Mouse (Mus musculus): ENCODE data around the gene S100a2. TPM values are rescaled to one million over a fixed set of nuclear protein-coding genes. Genes with fewer than 3 reads are reported as not detected.

S100a2 gene
- polyA plus RNA-seq, 1 experiment from 2014 or later = not detected

DNA sequence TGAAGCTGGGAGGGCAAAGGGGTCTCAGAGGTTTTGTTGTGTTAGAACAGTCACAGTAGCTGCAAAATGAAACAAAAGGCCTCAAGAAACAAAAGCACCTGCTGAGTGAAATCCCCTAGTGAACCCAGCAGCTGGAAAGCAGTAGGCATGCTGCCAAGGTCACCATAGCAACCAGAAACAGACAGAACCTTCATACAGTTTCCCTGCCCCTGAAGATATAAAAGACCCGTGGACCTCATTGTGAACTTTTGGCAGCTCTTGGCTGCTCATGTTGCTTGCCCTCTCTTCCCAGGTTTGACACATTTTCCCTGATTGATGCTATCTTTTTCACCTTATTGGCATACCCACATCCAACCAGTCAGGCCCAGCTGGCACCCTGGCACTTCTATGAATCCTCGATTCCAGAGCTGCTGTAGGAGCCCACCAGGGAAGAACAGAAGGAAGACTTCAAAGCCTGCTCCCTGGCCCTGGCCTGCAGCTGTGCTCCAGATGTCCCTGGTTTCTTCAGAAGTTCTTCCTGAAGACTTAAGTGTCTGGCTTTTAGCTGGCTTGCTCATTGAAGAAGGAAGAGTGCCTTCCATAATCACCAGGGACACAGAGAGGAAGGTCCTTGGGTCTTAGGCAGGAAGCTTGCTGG is 33.5 kb downstream of the S100a2 start:
- no peaks in the 10 kb centered on the region for H3K4me1 ChIP-seq
- no peak overlapping the region for H3K27ac ChIP-seq
- H3K4me3 ChIP-seq = no peak overlapping the region

DNA sequence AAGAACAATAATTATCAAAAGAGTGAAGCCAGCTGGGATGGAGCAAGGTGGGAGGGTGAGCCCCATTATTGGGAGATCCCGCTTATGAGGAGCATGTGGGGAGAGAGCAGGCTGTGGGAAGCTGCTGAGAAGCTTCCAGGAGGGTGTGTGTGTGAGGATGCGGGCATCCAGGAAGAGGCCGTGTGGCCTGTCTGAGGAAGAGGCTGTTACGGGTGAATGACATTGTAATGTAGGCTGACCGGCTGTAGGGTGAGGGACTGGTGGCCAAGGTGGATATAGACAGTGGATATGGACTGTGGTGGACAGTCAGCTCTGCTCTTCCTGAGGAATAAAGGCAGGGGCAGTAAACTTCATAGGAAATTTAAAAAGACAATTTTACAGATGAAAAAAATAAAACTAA is 35.4 kb downstream of the S100a2 start:
- peaks cover 4% of the 10 kb centered on the region; the same call in 1 of the 2 replicates for H3K27me3 ChIP-seq (replicated peaks)
- H3K36me3 ChIP-seq = no peaks in the 10 kb centered on the region
- WGBS (ENCODE audit: insufficient replicate concordance) = 61% methylated on average over 5 of the region's 5 CpGs
- no peak overlapping the region for H3K4me2 ChIP-seq
- H3K27ac ChIP-seq = no peak overlapping the region
- H3K4me3 ChIP-seq = no peak overlapping the region
- ATAC-seq = no peak
- no peaks in the 10 kb centered on the region for H3K4me1 ChIP-seq
- no peaks in the 10 kb centered on the region for H3K9me3 ChIP-seq (replicated peaks)
- no peak overlapping the region for H3K9ac ChIP-seq

More for the DNA sequence above, 33.5 kb downstream of the S100a2 start:
- H3K4me2 ChIP-seq = no peak overlapping the region
- peaks cover 4% of the 10 kb centered on the region; the same call in 1 of the 2 replicates for H3K27me3 ChIP-seq (replicated peaks)
- no peak for ATAC-seq
- H3K9ac ChIP-seq = no peak overlapping the region
- no peaks in the 10 kb centered on the region for H3K9me3 ChIP-seq (replicated peaks)
- H3K36me3 ChIP-seq = no peaks in the 10 kb centered on the region
- 49% methylated on average over 2 of the region's 2 CpGs for WGBS (ENCODE audit: insufficient replicate concordance)

DNA sequence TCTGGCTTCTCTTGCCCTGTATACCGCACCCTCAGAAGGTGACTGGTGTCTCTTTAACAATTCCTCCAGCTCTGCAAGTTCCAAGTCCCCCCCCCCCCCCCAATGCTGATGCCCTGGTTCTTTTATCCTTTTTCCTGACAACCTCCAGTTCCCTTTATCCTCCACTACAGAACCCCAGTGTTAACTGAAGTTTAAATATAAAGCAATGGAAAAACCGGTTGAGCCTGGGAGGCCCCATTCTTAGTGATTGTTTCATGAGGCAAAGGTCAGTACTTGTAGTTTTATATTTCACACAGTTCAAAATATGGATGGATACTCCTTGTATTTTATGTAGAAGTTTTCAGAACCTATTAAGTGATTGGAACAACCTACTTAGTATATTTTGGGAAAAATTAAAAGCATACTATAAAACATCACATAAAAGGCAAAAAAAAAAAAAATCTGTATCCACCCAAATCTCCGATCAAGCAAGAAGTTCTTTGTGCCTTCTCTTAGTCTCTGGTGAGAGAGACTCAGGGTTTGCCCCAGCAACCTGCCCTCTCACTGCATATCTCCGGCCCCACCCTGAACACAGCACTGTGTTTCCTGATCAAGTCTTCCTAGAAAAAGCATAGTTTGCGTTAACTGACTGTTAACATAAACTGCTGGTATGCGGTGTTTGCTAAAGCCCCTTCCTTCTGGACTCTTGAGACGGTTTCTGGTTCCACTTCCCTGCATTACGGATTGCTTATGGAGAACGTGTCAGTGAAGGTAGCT is 36.4 kb downstream of the S100a2 start:
- Histone ChIP-seq H3K27me3 (replicated peaks) (no peaks in the 10 kb centered on the region), H3K36me3 (no peaks in the 10 kb centered on the region), H3K4me1 (no peaks in the 10 kb centered on the region), H3K9ac (no peak overlapping the region), H3K27ac (no peak overlapping the region), H3K9me3 (replicated peaks) (no peaks in the 10 kb centered on the region), H3K4me3 (no peak overlapping the region), H3K4me2 (no peak overlapping the region)
- 61% methylated on average over 9 of the region's 9 CpGs for WGBS (ENCODE audit: insufficient replicate concordance)
- no peak for ATAC-seq

DNA sequence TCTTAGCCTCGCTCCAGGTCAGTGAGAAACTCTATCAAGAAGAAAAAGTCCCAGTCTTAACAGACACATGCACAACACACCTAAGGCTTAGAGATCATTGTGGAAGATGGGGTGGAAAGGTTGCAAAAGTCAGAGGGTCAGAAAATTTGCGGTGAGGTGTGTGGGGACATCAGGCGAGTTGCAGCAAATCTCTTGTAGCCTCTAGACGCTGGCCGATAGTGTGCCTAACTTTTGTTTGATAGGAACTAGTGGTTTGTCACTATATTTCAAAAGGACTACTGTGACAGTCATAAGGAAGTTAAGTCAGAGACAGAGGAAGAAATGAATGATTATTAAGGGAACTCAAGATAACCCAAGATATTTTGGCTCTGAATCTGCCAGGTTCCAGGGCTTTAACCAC is 37.3 kb downstream of the S100a2 start:
- H3K27ac ChIP-seq = no peak overlapping the region

DNA sequence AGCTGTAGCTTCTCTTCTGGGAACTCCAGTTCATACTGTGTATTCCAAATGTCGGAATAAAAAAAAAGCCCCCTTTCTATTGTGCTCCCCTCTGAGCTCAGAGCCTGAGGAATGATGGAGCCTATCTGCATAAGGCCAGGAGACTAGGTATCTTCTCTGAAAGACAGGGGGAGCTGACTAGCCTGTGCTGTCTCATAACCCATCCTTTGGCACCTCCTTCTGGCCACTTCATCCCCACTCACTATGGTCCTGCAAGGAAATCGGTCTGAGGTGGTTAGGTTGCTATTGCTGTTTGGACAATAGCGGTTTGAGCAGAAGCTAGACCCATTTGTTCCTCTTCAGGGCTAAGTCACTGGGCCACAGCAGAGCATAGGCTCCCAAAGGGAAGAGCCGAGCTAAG is 37.8 kb downstream of the S100a2 start:
- Histone ChIP-seq H3K4me3 (no peak overlapping the region), H3K27ac (no peak overlapping the region), H3K36me3 (no peaks in the 10 kb centered on the region), H3K9ac (no peak overlapping the region), H3K9me3 (replicated peaks) (no peaks in the 10 kb centered on the region), H3K4me1 (no peaks in the 10 kb centered on the region), H3K27me3 (replicated peaks) (no peaks in the 10 kb centered on the region), H3K4me2 (no peak overlapping the region)
- no peak for ATAC-seq
- WGBS (ENCODE audit: insufficient replicate concordance) = 42% methylated on average over 4 of the region's 4 CpGs

More for the DNA sequence above, 37.3 kb downstream of the S100a2 start:
- H3K4me2 ChIP-seq = no peak overlapping the region
- H3K9ac ChIP-seq = no peak overlapping the region
- no peak overlapping the region for H3K4me3 ChIP-seq
- no peak for ATAC-seq
- no peaks in the 10 kb centered on the region for H3K9me3 ChIP-seq (replicated peaks)
- H3K4me1 ChIP-seq = no peaks in the 10 kb centered on the region
- WGBS (ENCODE audit: insufficient replicate concordance) = 76% methylated on average over 5 of the region's 5 CpGs
- no peaks in the 10 kb centered on the region for H3K27me3 ChIP-seq (replicated peaks)
- no peaks in the 10 kb centered on the region for H3K36me3 ChIP-seq

DNA sequence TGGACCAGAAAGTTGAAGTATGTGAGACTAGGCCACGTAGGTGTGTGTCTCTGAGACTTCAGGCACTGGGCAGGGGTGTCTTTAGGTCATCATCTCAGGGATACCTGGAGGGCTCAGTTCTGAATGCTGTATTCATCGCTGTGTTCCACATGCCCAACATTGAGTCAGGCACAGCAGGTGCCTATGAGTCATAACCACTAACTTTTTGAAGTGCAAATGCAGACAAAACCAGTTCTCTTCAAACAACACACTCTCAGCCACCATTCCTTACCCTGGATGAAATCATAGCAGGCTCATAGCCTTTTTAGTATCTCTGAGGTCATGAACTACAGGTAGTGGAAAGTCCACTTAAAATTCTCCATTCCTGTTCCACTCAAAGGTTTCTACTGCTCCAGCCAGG is 39.3 kb downstream of the S100a2 start:
- H3K4me2 ChIP-seq = no peak overlapping the region
- no peak overlapping the region for H3K4me3 ChIP-seq
- H3K27me3 ChIP-seq (replicated peaks) = no peaks in the 10 kb centered on the region
- no peaks in the 10 kb centered on the region for H3K9me3 ChIP-seq (replicated peaks)
- H3K36me3 ChIP-seq = no peaks in the 10 kb centered on the region
- 59% methylated on average over 2 of the region's 2 CpGs for WGBS (ENCODE audit: insufficient replicate concordance)
- no peak overlapping the region for H3K27ac ChIP-seq
- ATAC-seq = no peak
- H3K4me1 ChIP-seq = no peaks in the 10 kb centered on the region
- no peak overlapping the region for H3K9ac ChIP-seq

DNA sequence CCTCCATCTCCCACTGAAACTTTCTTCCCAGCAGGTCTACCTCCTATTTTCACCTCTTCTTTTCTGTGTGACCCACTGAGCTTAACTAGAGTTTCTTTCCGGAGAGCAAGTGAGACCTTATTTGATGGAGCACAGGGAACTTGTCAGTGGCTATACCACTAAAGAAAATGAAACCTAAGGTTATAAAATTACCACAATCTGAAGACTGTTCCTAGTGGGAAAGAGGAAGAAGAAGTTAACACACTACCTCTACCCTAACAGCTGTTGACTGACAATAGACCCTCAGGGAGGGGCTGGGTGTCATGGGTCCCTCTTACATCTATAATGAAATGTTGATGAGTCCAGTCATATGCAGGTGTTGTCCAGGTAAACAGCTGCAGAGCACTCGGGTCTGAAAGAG is 41.9 kb downstream of the S100a2 start:
- H3K9me3 ChIP-seq (replicated peaks) = no peaks in the 10 kb centered on the region
- H3K36me3 ChIP-seq = no peaks in the 10 kb centered on the region
- WGBS (ENCODE audit: insufficient replicate concordance) = 50% methylated on average over 2 of the region's 2 CpGs
- no peak overlapping the region for H3K4me2 ChIP-seq
- no peaks in the 10 kb centered on the region for H3K4me1 ChIP-seq
- no peak overlapping the region for H3K9ac ChIP-seq
- no peak overlapping the region for H3K27ac ChIP-seq
- H3K4me3 ChIP-seq = no peak overlapping the region
- H3K27me3 ChIP-seq (replicated peaks) = no peaks in the 10 kb centered on the region
- ATAC-seq = no peak

DNA sequence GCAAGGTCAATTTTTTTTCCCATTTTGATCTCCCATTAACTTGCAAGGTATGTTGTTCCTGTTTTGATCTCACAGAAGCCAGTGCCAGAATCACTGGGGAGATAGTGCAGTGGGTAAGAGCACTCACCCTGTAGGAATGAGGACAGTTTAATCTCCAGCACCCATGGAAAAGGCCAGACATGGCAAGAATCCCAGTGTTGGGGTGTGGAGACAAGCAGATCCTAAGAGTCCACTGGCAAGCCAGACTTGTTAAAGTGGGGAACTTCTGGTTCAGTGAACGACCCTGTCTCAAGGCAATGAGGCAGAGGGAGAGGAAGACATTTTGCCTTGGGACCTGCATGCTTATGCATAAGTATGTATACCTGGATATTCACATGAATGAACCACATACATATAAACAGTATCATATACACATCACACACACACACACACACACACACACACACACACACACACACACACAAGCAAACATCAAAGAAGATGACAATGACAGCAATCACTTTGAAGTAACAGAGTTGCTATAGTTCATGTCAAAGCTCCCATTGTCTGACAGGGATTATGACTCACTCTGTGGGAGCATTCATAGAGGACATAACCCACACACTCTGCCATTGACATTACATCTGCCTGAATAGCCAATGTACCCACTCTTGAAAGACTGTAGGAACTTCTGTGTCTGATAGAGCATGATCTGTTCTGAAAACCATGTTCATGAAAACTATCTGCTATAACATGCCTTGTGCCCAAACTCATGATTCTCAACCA is 48.6 kb downstream of the S100a2 start:
- Histone ChIP-seq H3K4me2 (no peak overlapping the region), H3K36me3 (no peaks in the 10 kb centered on the region), H3K27ac (no peak overlapping the region), H3K27me3 (replicated peaks) (no peaks in the 10 kb centered on the region), H3K4me3 (no peak overlapping the region), H3K9ac (no peak overlapping the region), H3K4me1 (no peaks in the 10 kb centered on the region), H3K9me3 (replicated peaks) (no peaks in the 10 kb centered on the region)
- ATAC-seq = no peak
- WGBS (ENCODE audit: insufficient replicate concordance) = 50% methylated on average over 1 of the region's 1 CpGs

DNA sequence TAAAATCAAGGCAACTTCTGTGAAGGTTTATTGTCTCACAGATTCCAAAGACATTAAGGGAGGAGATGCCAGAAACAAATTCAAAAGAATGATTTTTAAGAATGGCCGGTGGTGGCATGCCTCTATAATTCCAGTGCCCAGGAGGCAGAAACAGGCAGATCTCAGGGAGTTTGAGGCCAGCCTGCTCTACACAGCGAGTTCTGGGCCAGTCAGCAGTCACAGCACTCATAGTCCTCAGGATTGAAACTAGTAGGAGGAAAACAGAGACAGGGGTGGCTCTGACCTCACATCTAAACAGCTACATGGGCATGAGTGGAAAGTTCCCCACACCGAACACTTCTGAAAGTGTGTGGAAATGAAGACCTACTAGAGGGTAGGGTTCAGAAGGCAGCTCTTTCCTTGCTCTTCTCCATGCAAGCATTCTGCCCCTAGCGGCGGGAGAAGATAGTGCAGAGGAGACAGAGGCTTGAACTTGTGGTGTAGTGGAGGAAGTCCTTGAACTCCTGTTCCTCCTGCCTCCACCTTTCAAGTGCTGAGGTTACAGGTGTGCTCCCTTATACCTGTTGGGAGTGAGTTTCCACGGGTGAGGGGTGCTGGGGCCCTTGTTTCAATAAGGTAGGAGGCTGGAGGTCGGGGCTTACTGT is 49.6 kb downstream of the S100a2 start:
- no peak overlapping the region for H3K4me2 ChIP-seq
- 32% methylated on average over 7 of the region's 7 CpGs for WGBS (ENCODE audit: insufficient replicate concordance)
- no peak overlapping the region for H3K9ac ChIP-seq

DNA sequence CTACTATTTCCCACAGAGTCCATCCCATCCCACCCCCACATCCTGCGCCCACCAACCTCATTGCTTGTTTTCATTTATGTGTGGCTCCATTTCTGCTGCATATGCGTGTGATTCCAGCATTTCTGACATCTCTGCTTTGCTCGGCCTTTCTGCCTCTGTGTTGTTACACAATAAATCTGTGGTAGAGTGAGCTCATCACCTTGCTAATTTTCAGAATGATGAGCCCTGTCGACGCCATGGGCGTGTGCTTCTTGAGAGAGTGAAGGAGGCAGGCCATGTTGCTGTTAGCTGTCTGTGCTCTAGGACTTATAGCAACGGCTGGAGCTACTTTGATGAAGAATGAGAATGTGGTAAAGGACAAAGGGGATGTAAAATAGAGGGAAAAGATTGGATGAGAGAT is 50.9 kb downstream of the S100a2 start:
- no peak for ATAC-seq
- no peaks in the 10 kb centered on the region for H3K27me3 ChIP-seq (replicated peaks)
- no peak overlapping the region for H3K27ac ChIP-seq
- H3K4me1 ChIP-seq = no peaks in the 10 kb centered on the region
- H3K9ac ChIP-seq = no peak overlapping the region
- no peak overlapping the region for H3K4me2 ChIP-seq
- no peak overlapping the region for H3K4me3 ChIP-seq
- H3K9me3 ChIP-seq (replicated peaks) = no peaks in the 10 kb centered on the region
- WGBS (ENCODE audit: insufficient replicate concordance) = 54% methylated on average over 7 of the region's 7 CpGs
- H3K36me3 ChIP-seq = no peaks in the 10 kb centered on the region

More for the DNA sequence above, 49.6 kb downstream of the S100a2 start:
- Histone ChIP-seq H3K36me3 (no peaks in the 10 kb centered on the region), H3K27ac (no peak overlapping the region), H3K4me3 (no peak overlapping the region), H3K4me1 (no peaks in the 10 kb centered on the region), H3K9me3 (replicated peaks) (no peaks in the 10 kb centered on the region), H3K27me3 (replicated peaks) (no peaks in the 10 kb centered on the region)
- ATAC-seq = no peak
